Mouse (Mus musculus) embryonic facial prominence, embryonic 13.5 days (tissue): ENCODE data around the gene Hmgxb4. TPM values are rescaled to one million over a fixed set of nuclear protein-coding genes. Genes with fewer than 3 reads are reported as not detected.

Source experiments
- ATAC-seq: fragments of 200-750 bp; cut with Nextera tagmentation; 2 replicates; pipeline ENCODE4 v1.8.0; 2017; ENCODE audit warnings: low read depth; ENCODE audit not compliant: insufficient number of reproducible peaks, insufficient read depth, low FRiP score, low TSS enrichment
- H3K27ac ChIP-seq: fragments of 300-500 bp; sonication (generic); 2 replicates; pipeline ENCODE4 v1.5.1; 2015; ENCODE audit warnings: moderate library complexity, mild to moderate bottlenecking, inconsistent platforms
- H3K27me3 ChIP-seq: fragments of 300-500 bp; sonication (generic); 2 replicates; pipeline ENCODE4 v1.6.1; 2015; ENCODE audit warnings: mild to moderate bottlenecking, inconsistent platforms
- H3K36me3 ChIP-seq: fragments of 300-500 bp; sonication (generic); 2 replicates; pipeline ENCODE4 v1.6.1; 2015; ENCODE audit warnings: mild to moderate bottlenecking, inconsistent platforms
- H3K4me1 ChIP-seq: fragments of 300-500 bp; sonication (generic); 2 replicates; pipeline ENCODE4 v1.6.1; 2015; ENCODE audit warnings: inconsistent platforms
- H3K4me2 ChIP-seq: fragments of 300-500 bp; sonication (generic); 2 replicates; pipeline ENCODE4 v1.6.1; 2015; ENCODE audit warnings: moderate library complexity, mild to moderate bottlenecking, inconsistent platforms
- H3K4me3 ChIP-seq: fragments of 300-500 bp; sonication (generic); 2 replicates; pipeline ENCODE4 v1.5.1; 2015; ENCODE audit warnings: mild to moderate bottlenecking, inconsistent platforms
- H3K9ac ChIP-seq: fragments of 300-500 bp; sonication (generic); 2 replicates; pipeline ENCODE4 v1.6.1; 2015; ENCODE audit warnings: mild to moderate bottlenecking, inconsistent platforms
- H3K9me3 ChIP-seq: fragments of 300-500 bp; sonication (generic); 2 replicates; pipeline ENCODE4 v1.6.1; 2016; ENCODE audit warnings: inconsistent platforms
- WGBS: fragments of 180-500 bp; shearing (Covaris S2); methylation state at CpG from one replicate; pipeline ENCODE4 v1.1.7; 2015; ENCODE audit warnings: mixed read lengths; 5-methylcytosine and 5-hydroxymethylcytosine counted together
- polyA plus RNA-seq: library from polyadenylated mRNA; unstranded; fragments of >200 nt; fragmentation: Nextera tagmentation; extraction: Ambion mirVana; gene quantifications from 2 replicates; pipeline ENCODE4 v1.2.1, GENCODE M21; 2015

Gene Hmgxb4
- polyA plus RNA-seq, 1 experiment from 2014 or later: 53.5 TPM

DNA sequence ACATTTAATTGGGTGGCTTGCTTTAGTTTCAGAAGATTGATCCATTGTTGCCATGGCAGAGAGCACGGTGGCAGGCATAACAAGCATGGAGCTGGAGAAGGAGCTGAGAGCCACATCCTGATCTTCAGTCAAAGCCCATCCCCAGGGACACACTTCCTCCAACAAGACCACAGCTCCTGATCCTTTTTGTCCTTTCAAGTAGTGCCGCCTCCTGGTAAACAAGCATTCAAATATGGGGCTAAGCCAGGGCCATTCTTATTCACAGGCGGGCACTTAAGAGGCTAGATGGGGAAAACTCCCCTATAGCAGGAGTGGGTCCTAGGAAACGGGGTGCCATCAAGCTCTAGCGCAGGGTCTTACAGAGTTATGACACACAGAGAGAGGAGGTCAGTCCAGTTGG, 5.7 kb upstream of the Hmgxb4 start:
- no peak overlapping the region for H3K4me3 ChIP-seq
- H3K36me3 ChIP-seq: no peaks in the 10 kb centered on the region
- H3K9ac ChIP-seq: no peak overlapping the region
- no peak overlapping the region for H3K27ac ChIP-seq
- 0 out of 2 replicates have a peak, but pooled peaks cover 6% of the 10 kb centered on the region for H3K27me3 ChIP-seq
- H3K4me1 ChIP-seq: no peaks in the 10 kb centered on the region
- no peak for ATAC-seq
- no peaks in the 10 kb centered on the region for H3K9me3 ChIP-seq
- 79% methylated on average over 5 of the region's 5 CpGs for whole genome bisulfite sequencing
- no peak overlapping the region for H3K4me2 ChIP-seq

DNA sequence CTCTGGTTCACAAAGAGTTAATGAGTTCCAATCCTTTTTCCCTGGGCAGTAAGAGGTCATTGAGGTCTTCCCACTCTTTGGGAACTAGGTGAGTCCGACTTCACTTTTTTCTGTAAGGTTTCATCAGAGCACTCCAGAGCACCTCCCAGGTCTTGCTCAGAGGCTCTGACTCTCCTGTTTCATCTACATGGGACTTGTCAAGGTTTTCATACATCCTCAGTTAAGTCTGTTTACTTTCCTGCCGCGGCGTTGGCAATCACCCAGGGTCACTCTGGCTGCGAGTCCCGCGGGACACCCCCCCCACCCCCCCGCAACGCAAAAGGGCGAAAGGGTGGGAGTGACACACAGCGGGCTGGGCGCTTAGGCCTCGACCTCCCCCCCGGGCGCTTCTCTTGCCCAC, 3.1 kb upstream of the Hmgxb4 start:
- Histone ChIP-seq H3K4me2 (no peak overlapping the region), H3K9me3 (no peaks in the 10 kb centered on the region), H3K9ac (no peak overlapping the region), H3K4me3 (no peak overlapping the region), H3K27me3 (0 out of 2 replicates have a peak, but pooled peaks cover 6% of the 10 kb centered on the region), H3K4me1 (peaks cover 5% of the 10 kb centered on the region; the same call in 1 of the 2 replicates), H3K36me3 (no peaks in the 10 kb centered on the region), H3K27ac (no peak overlapping the region)
- 17% methylated on average over 15 of the region's 15 CpGs for WGBS
- ATAC-seq: no peak

DNA sequence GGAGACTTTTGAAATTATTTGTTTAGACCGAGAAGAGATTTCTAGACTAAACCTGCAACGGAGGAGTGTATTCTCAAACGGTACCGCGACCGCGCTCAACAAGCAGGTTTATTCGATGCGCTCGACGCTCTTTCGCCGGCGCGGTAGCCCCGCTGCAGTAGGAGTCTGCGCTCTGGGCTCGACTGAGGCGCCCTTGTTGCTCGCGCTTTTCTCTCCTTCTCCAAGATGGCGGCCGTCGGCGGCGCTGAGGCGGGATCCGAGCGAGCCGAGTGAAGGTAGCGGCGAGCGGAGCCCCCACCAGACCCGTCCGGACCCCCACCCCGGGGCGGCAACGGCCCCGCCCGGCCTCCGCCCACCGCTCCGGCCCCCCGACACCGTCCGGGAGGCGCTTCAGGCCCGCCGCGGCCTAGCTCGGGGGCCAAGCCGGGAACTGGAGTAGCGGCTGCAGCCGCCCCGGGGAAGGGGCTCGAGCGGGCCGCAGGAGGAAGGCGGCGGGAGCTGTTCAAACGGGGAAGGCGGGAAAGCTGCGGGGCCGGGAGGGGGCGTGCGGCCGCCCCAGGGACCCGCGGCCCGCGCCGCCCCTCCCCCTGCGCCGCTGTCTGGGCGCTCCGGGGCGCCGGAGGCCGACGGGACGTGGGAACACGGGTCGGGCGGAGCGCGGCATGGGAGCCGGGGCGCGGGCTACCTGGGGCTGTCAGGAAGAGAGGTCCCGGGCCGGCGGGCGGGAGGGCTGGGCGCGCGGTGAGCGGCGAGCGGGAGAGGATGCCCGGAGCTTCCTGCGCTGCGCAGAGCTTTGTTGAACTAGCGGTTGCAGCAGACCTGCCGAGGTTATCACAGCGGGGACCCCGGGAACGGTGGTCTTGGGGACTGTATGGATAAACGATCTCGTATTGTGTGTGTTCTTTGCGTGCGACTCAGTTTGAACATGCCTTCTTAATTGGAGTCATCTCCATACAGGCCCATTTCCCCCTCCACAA, 607 bp downstream of the Hmgxb4 start:
- H3K4me2 ChIP-seq: peak overlapping the region; percentile 64
- ATAC-seq: peak; percentile 92
- H3K36me3 ChIP-seq: peaks cover 3% of the 10 kb centered on the region
- H3K4me1 ChIP-seq: peaks cover 5% of the 10 kb centered on the region; the same call in 1 of the 2 replicates
- 0 out of 2 replicates have a peak, but pooled peaks cover 6% of the 10 kb centered on the region for H3K27me3 ChIP-seq
- peak overlapping the region; percentile 99 for H3K9ac ChIP-seq
- WGBS: under 1% methylated on average over 85 of the region's 111 CpGs
- H3K27ac ChIP-seq: peak overlapping the region; percentile 98
- H3K9me3 ChIP-seq: no peaks in the 10 kb centered on the region
- peak overlapping the region; percentile 84 for H3K4me3 ChIP-seq

DNA sequence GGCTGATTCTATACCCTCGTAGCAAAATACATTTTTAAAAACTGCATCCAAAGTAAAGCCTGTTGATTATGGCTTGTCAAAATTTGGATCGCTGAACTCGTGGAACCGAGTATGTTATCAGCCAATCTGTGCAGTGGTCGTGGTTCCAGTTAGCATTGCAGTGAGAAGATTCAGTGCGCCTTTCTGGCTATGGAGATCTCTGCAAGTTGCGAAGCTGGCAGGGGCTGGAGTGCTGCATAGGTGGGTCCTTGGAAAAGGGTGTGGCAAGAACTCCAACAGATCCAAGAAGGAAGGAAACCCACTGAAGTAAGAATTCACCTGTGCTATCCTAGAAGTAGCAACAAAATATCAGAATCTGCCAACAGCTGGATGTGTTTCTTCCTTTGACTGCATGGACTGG, 1.4 kb downstream of the Hmgxb4 start:
- Histone ChIP-seq H3K4me2 (peak overlapping the region; percentile 64), H3K27ac (peak overlapping the region; percentile 98), H3K27me3 (0 out of 2 replicates have a peak, but pooled peaks cover 6% of the 10 kb centered on the region), H3K36me3 (peaks cover 11% of the 10 kb centered on the region), H3K4me1 (peaks cover 5% of the 10 kb centered on the region; the same call in 1 of the 2 replicates), H3K4me3 (peak overlapping the region; percentile 84), H3K9ac (peak overlapping the region; percentile 99), H3K9me3 (no peaks in the 10 kb centered on the region)
- no peak for ATAC-seq
- 6% methylated on average over 7 of the region's 7 CpGs for WGBS

DNA sequence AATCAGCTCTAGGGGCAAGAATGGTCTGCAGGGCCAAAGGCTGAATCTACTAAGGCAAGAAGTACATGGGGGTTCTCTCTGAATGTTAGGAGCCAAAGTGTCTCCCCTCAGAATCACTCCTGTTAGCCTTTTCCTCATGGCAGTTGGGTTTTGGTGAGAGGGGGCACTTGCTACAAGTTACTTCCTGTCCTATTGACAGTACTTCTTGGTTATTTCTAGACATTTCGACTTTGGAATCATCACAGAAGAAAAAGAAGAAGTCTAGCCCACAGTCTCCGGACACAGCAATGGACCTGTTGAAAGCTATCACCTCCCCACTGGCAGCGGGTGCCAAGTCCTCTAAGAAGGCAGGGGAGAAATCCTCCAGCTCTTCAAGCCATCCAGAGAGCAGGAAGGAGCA, 7.3 kb downstream of the Hmgxb4 start:
- no peaks in the 10 kb centered on the region for H3K27me3 ChIP-seq
- H3K4me3 ChIP-seq: no peak overlapping the region
- no peak overlapping the region for H3K27ac ChIP-seq
- no peak overlapping the region for H3K4me2 ChIP-seq
- no peaks in the 10 kb centered on the region for H3K4me1 ChIP-seq
- H3K36me3 ChIP-seq: peaks cover 66% of the 10 kb centered on the region
- no peak for ATAC-seq
- no peak overlapping the region for H3K9ac ChIP-seq
- WGBS: 90% methylated on average over 3 of the region's 3 CpGs
- H3K9me3 ChIP-seq: no peaks in the 10 kb centered on the region

DNA sequence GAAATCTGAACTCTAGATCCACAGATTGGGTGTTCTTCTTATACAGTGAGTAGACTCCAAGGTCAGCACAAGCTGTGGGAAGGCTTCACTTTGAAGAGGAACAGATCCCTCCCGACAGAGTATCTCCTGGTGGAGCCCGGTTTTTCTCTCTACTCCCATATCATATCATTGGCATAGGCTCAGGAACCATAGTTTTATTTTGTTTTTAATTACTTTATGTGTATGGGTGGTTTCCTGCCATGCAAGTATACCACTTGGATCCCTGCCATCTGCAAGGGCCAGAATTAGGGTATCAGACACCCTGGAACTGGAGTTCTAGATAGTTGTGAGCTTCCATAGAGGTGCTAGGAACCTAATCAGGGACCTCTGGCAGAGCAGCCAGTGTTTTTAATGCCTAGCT, 15.7 kb downstream of the Hmgxb4 start:
- H3K9ac ChIP-seq: no peak overlapping the region
- H3K36me3 ChIP-seq: peaks cover 63% of the 10 kb centered on the region
- 0 out of 2 replicates have a peak, but pooled peaks cover 2% of the 10 kb centered on the region for H3K4me1 ChIP-seq
- H3K27me3 ChIP-seq: no peaks in the 10 kb centered on the region
- no peak overlapping the region for H3K4me2 ChIP-seq
- 92% methylated on average over 2 of the region's 2 CpGs for WGBS
- no peak for ATAC-seq
- no peak overlapping the region for H3K4me3 ChIP-seq
- H3K9me3 ChIP-seq: no peaks in the 10 kb centered on the region
- H3K27ac ChIP-seq: no peak overlapping the region

DNA sequence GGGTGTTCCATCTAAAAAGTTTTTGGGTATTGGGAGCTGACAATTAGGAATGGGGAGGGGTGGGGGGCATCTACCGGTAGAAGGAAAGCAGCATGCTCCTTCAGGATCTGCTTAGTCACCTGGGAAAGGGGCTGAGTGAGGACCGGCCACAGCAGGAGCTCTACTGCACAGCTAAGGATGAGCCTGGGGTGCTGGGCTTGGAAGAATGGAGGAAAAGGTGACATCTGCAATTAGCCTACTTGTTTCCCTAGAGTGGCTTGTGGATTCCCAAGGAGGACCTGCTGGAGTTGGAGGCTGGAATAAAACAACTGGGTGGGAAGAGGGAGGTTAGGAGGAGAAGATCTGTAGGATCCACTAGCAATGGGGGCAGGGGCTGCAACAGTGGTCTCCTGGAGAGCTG, 20.4 kb downstream of the Hmgxb4 start:
- Histone ChIP-seq H3K27ac (no peak overlapping the region), H3K9me3 (no peaks in the 10 kb centered on the region), H3K4me3 (no peak overlapping the region), H3K4me2 (no peak overlapping the region), H3K9ac (no peak overlapping the region), H3K4me1 (peaks cover 8% of the 10 kb centered on the region), H3K27me3 (no peaks in the 10 kb centered on the region), H3K36me3 (peaks cover 32% of the 10 kb centered on the region)
- ATAC-seq: no peak
- WGBS: 40% methylated on average over 2 of the region's 2 CpGs

DNA sequence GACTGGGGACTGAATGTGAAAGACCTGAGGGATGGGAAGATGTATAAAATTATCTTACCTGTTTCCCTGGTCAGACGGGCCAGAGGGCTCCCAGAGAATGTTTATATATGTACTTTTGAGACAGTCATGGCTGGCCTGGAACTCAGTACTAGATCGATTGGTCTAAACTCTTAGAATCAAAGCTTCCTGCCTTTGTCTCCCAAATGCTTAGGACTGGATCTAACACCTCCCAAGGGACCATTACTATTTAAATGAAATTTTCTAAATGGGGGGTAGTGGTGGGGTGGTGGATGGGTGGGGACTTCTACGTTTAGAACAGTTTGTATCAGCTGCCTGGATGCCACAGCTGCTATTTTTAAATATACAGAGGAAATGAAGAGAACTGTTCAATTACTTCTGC, 20.8 kb downstream of the Hmgxb4 start:
- peaks cover 9% of the 10 kb centered on the region for H3K4me1 ChIP-seq
- 70% methylated on average over 3 of the region's 3 CpGs for WGBS
- no peaks in the 10 kb centered on the region for H3K27me3 ChIP-seq
- no peak overlapping the region for H3K9ac ChIP-seq
- no peak overlapping the region for H3K4me3 ChIP-seq
- no peak overlapping the region for H3K4me2 ChIP-seq
- peaks cover 28% of the 10 kb centered on the region for H3K36me3 ChIP-seq
- H3K9me3 ChIP-seq: no peaks in the 10 kb centered on the region
- ATAC-seq: no peak
- no peak overlapping the region for H3K27ac ChIP-seq

DNA sequence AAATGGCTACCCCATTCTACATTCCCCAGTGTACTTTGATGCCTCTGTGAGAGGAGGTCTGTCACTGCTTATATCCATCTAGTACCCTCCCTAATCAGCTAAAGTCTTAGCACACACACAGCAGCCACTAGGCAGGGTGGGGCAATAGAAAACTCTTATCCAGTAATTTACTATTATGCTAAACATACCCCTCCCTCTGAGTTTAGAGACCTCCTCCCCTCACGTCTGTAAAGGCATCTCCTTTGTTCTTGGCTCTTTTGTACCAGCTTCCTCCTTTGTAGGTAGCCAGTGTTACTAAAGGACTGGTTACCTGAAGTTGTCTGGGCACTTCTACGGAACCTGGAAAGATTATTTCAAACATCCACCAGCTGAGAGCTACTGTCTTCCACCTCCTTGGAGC, 22.8 kb downstream of the Hmgxb4 start:
- Histone ChIP-seq H3K9ac (no peak overlapping the region), H3K36me3 (peaks cover 18% of the 10 kb centered on the region), H3K4me1 (peaks cover 9% of the 10 kb centered on the region), H3K4me3 (no peak overlapping the region), H3K27ac (no peak overlapping the region), H3K4me2 (no peak overlapping the region), H3K27me3 (no peaks in the 10 kb centered on the region), H3K9me3 (no peaks in the 10 kb centered on the region)
- WGBS: 57% methylated on average over 2 of the region's 2 CpGs
- no peak for ATAC-seq

DNA sequence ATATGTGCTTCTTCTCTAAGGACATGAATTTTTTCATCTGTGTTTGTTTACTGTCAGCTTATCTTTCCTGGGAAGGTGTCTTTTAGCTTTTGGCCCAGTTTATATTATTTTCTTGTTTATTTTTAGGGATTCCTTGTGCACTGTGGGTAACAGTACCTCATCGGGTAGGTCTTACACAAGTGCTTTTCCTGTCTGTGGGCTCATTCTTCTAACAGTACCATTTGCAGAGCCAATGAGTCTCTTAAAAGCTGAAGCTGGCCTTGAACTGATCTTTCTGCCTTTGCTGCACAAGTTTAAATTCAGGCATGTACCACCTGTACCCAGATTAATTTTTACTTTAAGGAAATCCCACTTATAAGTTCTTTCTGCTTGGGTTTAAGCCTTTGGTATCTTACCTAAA, 23.3 kb downstream of the Hmgxb4 start:
- H3K9ac ChIP-seq: no peak overlapping the region
- H3K27ac ChIP-seq: no peak overlapping the region
- WGBS: 88% methylated on average over 1 of the region's 1 CpGs
- H3K27me3 ChIP-seq: no peaks in the 10 kb centered on the region
- no peak for ATAC-seq
- H3K4me3 ChIP-seq: no peak overlapping the region
- no peaks in the 10 kb centered on the region for H3K9me3 ChIP-seq
- peaks cover 9% of the 10 kb centered on the region for H3K4me1 ChIP-seq
- H3K4me2 ChIP-seq: no peak overlapping the region
- peaks cover 22% of the 10 kb centered on the region for H3K36me3 ChIP-seq

DNA sequence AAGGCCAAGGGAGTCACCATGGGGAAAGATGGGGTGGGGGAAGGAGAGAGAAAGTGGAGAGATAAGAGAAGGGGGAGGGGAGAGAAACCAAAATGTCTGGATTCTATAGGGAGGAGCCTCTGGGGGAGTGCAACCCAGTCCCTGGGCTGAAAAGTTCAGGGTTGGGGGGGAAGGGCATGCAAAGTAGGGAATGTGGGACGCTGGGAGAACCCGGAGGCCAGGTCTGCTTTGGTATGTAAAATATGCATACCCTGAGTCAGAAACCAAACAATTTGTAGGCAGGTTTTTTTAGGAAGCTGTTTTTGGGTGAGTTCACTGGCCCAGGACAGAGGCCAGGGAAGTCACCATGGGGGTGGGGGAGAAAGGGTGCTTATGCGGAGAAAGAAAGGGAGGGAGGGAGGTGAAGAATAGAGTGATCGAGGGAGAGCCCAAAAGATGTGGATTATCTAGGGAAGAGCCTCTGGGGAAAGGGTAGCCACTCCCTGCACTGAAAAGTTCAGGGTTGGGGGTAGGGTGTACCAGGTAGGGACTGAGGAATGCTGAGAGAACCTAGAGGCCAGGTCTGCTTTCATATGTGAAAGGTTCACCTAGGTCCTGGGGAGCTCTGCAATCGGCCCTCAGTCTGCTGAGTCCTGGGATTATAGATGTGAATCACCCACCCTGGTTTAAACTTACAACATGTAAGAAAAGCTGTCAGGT, 25.3 kb downstream of the Hmgxb4 start:
- ATAC-seq: no peak

More for the DNA sequence above, 25.3 kb downstream of the Hmgxb4 start:
- 27% methylated on average over 5 of the region's 5 CpGs for WGBS
- no peak overlapping the region for H3K4me3 ChIP-seq
- H3K36me3 ChIP-seq: peaks cover 40% of the 10 kb centered on the region
- H3K27me3 ChIP-seq: no peaks in the 10 kb centered on the region
- peaks cover 9% of the 10 kb centered on the region for H3K4me1 ChIP-seq
- H3K9ac ChIP-seq: no peak overlapping the region
- H3K9me3 ChIP-seq: no peaks in the 10 kb centered on the region
- H3K27ac ChIP-seq: no peak overlapping the region
- no peak overlapping the region for H3K4me2 ChIP-seq
